Mouse (Mus musculus) testis, postnatal 14 days (tissue): ENCODE results near the gene Bst1.
A peak's percentile ranks its signal among the peaks of the same experiment; 100 is the strongest.

ENCODE experiments used
- DNase-seq: peaks from one replicate; pipeline ENCODE4 v3.0.0; 2021; ENCODE audit warnings: low spot score

The Bst1 gene

DNA sequence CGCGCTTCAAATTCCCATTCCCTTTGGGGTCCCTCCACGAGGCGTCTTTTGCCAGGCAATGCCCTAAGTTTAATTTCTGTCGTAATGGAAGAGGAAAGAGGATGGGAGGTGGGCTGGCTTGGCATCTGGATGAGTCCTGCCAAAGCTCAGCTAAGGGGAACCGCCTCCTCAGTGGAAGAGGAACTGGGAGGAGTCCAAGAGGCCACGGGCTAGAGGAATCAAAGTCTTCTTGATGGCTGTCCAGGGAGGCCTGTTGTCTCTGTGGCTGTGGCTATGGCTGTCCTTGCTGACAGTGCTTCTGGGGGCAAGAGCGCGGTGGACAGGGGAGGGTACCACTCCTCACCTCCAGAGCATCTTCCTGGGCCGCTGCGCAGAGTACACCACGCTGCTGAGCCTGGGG is at the start of gene Bst1:
Gene Bst1, plus strand, starts transcription at position 191 of the 400 bp plus-strand sequence.
- no peak for DNase-seq

DNA sequence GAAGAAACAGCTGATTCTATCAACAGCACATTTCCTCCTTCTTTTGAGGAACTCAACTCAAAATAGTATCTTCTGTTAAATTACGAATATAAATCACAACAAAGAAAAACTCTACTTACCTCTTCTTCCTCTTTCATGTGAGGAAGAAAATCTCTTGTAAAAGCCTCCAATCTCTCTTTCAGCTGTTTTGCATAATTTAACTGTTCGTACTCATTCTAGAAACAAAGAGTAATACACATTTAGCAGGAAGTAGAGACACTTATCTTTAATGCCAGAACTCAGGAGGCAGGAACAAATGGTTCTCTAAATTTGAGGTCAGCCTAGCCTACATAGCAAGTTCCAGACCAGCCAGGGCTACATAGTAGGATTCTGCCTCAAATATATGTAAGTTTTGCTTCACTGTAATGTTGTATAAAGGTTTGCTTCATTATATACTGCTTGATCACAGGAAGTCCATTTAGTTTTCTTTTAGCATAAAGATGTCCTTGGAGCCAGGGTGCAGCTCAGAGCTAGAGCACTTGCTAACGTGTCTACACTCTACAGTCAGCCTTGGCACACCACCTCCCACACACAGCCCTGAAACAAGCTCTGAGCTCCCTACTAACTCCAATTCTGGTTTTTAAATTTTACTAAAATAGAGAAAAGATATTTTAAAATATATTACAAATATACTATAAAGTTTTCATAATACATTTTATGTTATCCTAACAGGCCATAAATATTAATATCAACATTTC is 47.9 kb upstream of the Bst1 start:
- no peak for DNase-seq

DNA sequence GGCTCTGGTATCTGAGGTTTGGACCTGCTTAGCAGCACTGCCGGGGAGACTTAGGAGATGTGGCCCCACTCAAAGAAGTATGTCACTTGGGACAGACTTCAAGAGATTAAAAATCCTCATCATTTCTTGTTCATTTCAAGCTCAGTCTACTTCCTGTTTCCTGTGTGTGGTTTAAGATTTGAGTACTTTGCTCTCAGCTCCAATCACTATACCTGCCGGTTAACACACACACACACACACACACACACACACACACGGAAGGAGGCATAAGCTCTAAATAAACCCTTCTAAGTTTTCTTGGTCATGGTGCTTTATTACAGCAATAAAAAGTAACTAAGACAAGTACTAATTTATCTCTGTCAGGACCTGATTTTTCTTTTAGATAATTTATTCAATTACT is 47.1 kb upstream of the Bst1 start:
- no peak for DNase-seq

DNA sequence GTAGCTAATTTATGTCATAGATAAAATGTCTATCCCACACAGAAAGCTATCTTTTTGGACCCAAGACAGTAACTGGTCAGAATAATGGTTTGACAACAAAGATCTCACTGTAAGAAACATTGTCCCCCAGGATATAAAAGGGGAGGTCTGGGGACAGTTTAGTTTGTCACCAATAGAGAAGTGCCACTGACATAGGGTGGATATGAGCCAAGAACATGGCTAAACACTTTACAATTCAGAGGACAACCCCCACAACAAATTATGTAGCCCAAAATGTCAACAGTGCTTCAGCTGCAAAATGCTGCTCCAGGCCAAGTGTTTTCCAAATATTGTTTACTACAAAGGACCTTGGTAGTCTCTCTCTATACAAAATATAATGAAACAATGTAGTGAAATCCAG is 42.3 kb upstream of the Bst1 start:
- no peak for DNase-seq

DNA sequence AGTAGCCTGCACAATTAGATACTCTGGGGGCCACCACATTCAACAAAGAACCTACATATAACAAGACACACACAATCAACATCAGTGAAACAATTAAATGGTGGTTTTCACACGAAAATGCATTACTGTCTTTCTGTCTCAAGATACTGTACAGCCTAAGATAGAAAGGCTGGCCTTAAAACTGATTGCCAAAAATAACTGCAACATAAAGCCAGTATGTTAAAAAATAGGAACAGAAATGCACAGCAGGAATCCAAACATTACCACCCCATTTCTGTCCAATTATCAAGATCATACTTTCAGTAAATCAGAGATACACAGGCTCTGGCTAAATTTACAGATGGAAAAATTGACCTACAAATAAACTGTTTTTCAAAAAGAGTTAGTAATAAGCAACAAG is 41.7 kb upstream of the Bst1 start:
- no peak for DNase-seq

DNA sequence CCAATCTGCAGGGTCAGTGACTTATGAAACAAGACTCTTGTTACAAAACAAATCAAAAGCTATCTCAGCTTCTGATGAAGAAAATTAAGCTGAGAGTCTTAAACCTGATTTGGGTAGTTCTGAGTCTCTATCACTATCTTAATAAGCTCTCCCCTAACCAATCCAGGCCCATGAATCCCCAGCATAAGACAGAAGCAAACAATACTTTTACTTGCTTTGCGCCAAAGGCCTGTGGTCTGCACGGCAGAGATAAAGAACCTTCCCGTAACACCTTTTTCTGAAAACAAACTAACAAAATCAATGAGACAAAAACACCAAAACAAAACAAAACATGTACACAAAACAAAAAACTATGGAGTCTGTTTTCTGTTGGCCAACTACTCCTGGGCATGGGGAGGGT is 40.1 kb upstream of the Bst1 start:
- DNase-seq = no peak

DNA sequence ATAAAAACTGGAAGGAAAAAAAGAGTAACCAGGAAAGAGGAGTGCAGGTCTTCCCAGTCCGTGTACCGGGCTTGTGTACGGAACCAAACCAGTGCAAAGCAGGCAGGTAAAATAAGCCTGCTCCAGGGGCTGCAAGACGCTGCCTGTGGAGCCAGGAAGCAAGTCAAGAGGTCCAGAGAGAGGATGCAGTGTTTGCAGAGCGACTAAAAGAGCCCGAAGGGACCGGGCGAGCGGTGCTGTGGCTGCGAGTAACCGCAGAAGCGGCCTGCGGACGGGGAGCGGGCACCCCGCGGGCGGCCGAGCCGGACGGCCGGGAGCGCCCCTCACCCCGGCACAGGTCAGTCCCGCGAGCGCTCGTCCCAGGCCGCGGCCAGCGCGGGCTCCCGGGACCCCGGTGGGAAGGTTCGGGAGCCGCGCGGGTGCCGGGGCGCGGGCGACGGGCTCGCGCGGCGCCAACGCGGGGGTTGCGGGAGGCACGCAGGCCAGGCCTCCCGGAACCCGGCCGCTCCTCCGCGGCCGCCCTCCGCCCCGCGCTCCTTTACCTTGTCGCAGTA is 37.2 kb upstream of the Bst1 start:
- peak; percentile 69 for DNase-seq

DNA sequence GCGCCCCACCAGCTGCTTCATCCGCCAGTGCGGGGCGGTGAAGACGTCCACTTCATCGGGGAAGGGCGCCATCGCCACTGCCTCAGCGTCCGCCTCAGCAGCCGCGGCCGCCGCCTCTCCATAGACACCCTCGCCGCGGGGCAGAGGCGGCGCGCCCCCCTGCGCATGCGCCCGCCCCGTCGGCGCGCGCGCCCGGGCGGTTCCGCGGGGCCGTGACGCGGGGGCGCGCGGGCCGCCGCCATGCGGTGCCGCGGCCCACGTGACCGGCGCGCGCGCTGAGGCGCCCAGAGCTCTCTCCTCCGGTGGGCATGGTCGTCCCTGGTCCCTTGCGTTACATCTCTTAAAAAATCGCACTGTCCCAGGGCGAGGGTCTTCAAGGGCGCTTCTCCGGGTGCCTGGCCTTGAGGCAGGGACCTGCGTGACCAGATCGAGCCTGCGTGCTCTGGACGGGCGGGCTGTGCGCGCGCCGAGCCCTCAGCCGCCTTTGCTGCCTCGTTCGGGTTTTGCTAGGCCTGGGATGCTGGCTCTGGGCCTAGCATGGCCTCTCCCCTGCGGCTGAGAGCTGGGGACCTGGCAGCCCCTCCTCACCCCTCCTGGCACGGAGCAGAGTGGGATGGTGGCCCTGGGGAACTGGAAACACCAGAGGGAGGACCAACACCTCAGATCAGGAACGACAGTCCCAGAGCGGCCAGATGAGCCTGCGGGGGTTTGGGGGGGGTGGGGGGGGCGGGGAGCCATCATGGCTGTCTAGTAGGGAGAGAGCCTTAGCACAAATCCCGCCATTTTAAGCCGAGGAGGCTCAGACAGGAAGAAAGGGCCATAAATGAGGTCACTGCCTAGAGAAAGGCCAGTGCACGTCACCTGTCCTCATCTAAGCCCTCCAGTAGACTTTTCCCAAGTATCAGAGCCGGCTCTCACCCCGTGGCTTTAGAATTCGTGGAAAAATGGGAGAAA is 36.4 kb upstream of the Bst1 start:
- DNase-seq = peak; percentile 85

DNA sequence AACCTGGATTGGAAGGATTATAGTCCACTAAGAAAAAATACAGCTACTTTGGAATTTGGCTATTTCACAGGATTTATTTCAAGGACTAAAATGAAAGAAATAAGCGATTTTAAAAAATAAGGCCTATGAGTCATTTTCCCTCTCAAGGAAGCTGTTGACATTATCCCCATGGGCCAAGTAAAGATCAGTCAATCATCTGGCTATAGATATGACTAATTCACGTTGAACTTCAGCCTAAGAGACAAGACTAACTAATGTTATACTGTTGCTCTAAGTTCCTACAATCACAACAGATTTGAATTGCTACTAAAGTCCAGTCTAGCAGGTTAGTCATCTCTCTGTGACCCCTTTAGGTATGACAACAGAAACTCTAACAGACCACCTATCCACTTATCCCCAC is 34.7 kb upstream of the Bst1 start:
- DNase-seq = no peak

DNA sequence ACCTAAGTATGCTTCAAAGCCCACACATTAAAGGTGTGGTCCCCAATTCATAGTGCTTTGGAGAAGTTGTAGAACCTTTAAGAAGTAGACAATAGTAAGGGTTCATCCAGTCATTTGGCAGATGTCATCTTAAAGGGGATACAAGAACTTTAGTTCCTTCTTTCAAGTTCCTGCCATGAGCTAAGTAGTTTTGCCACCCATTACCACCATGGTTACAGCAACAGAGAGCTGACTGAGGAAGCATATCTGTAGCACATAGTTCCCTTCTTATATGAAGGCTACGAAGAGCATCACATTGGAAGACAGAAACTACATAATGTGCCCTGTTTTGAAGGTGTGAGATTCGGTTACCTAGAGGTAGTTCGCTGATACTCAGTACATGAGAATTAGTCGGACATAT is 32.1 kb upstream of the Bst1 start:
- no peak for DNase-seq

DNA sequence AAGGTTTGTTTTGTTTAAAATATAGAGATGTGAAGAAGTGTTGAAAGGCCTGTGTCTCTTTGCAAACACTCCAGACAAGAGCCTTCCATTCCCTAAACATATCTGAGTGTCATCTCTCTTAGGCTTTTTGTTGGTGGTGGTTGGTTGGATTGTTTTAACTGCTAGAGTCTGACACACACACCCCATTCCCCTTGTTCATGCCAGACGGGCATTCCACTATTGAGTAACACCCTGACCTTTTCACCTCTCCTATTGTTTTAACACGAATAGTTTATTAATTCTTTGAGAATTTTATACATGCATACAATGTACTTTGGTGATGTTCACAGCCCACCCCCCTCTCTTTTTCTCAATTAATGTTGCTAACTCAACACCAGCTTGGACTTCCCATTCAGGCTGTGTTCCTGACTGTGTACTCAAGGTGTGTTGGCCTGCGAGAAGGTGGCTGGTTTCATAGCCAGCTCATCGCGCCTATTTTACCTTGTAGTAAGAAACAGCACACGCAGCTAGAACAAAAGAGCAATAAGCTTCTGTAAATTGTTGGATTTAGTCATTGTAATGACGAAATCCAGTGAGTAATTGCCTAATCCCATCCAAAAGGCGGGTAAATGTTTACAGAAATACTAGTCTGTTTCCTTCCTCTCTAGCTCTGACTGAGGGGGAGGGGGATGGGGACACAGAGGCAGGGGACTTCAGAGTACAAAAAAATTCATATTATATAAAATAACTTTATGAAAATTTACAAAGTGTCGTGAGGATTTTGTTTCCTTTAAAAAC is 30.5 kb upstream of the Bst1 start:
- no peak for DNase-seq

DNA sequence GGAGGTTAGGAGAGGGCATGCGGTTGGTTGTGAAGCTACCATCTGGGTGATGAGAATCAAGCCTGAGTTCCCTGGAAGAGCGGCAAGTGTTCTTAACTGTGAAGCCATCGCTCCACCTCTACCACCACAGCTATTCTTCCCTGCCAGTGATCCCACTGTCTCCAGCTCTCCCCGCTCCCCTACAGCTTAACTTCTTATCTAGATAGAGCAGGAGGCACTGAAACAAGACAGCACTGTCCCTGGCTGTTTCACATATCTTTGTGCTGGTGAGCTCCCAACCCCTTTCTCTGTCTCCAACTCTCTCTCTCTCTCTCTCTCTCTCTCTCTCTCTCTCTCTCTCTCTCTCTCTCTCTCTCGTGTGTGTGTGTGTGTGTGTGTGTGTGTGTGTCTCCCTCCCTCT is 26.3 kb upstream of the Bst1 start:
- DNase-seq = no peak

DNA sequence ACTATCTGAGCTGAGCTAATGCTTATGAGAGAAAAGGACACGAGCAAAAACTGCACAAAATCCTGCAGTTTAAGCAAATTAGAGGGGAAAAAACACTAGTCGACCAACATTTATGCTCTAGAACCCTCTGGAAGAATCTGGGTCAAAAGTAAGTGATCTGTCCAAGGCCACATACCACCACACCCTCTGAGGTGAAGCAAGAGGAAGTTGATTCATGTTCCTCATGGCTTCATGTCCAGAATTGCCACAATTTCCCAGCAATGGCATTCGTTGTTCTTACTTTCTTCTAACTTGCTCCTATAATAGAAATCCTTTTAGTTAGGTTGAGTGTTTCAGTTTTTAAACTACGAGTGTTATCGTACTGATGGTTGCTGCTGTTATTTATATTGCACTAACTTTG is 19.2 kb upstream of the Bst1 start:
- no peak for DNase-seq

DNA sequence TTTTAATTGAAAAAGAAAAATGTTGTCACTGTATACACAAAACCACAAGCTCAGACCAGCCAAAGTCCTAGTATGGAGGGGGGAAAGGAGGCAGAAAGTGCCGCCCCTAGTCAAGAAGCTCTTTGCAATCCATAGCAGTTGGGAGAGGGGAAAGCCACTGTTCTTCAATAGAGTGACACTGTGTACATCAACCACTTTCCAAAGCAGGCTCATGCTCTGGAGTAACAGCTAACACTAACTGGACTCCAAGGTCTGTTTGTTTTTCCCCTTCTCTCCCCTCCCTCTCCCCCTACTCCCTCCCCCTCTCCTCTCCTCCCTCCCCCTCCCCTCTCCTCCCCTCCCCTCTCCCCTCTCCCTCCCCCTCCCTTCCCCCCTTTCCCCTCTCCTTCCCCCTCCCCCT is 18.0 kb upstream of the Bst1 start:
- no peak for DNase-seq

DNA sequence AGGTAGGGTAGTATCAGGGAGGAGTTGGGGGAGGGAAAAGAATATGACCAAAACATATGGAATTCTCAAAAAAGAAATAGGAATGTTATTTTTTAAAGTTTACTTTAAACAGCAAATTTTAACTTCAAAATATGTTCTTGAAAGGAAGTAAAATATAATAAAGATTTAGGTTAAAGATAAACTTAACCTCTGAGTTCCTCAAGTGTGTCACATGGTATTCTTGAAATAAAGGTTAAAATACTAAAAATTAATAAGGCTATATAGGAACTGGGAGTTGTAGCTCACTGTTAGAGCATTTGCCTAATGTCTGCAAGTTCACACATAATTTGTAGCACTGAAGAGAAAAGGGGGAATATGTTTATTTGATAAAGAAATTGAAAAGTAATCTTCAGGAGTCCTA is 17.4 kb upstream of the Bst1 start:
- no peak for DNase-seq

DNA sequence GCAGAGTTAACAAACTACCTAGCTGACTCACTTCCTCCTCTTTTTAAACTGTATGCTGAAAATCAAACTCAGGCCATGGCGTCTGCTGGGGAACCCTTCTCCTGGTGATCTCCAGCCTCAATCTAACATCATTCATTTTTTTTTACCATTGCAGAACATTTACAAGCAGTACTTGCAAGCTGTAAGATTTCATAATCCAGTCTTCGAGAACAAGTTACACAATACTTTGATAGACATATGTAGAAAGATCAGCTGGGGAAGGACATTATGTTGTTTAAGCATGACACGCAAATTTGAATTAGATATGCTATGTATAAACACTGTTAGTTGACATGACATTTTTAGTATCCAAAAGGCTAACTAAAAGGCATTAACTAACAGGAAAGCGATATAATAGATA is 16.9 kb upstream of the Bst1 start:
- DNase-seq = no peak

DNA sequence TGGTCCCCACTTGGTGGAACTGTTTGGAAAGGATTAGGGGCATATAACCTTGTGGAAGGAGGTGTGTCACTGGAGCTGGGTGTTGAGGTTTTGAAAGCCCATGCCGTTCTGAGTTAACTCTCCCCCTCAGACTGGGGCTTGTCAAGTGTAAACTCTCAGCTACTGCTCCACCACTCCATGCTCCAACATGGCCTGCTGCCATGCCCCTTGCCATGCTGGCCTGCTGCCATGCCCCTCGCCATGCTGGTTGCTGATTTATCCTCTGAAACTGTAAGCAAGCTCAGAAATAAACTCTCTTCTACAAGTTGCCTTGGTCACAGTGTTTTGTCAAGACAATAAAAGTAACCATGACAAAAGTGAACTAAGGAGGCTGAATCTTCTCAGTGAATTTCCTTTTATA is 13.3 kb upstream of the Bst1 start:
- no peak for DNase-seq

DNA sequence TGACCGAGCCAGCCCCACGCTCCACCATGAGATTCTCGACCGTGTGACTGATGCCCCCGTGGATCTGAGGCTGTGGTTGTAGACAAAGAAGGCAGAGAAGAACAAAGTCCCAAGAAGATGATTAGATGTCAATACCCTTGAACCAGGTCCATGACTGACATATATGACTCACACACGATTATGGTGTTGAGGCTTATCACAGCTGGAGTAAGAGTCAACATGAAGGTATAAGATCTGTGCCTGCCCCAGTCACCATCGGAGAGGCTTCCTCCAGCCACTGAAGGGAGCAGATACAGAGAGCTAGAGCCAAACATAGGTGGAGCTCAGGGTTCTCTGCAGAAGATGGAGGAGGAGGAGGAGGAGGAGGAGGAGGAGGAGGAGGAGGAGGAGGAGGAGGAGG is 12.3 kb upstream of the Bst1 start:
- DNase-seq = no peak

DNA sequence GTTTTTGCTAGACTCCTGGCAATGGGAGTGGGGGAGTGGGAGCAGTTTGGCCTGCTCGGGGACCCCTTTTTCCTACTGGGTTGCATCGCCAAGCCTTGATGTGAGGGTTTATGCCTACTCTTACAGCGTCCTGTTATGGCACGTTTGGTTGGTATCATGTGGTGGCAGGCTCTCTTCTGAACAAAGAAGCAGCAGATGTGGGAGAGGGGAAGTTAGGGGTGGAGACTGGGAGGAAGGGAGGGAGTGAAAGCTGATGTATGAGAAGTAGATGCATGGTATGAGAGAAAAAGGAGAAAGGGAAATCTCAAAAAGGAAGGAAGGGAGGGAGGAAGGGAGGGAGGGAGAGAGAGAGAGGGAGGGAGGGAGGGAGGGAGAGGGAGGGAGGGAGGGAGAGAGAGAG is 11.8 kb upstream of the Bst1 start:
- no peak for DNase-seq

DNA sequence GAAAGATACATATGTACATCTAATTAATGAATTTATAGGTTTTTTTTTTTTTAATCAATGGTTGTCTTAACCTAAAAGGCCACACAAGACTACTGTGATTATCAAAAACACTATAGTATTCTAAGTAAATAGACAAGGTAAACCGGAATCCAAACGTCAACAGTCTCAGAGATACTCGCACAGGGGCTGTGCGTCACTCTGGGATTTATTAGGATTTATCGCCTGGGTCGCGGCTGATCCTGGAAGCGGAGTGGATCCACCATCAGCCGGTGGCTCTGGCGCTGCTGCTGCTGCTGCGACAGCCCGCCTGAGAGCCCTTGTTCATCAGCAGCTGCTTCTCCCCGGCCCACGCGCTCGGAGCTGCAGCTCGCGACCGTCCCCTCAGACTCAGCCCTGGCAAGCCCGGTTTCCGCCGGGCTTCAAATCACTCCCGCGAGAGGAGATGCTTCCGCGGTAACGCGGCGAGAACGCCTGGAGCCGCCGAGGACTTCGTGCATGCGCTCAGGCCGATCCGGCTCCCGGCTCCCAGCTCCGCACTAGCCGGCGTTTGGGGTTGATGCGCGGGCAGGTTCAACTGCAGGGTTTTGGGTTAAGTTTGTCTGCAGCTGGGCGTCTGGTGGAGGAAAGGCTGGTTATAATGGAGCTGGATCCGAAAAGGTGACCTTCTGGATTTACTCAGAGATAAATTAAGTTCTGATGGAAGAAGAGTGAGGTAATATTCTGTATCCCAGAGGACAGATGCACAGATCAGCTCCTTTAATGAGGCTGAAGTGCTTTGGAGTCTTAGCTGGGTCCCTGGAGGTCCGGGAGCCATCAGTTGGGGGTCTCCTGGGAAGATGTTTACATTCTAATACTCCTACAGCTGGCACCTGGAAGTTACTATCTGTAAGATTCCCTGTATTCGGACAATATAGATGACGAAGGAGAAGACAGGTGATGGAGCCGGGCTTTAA is 10.7 kb upstream of the Bst1 start:
- peak; percentile 84 for DNase-seq

DNA sequence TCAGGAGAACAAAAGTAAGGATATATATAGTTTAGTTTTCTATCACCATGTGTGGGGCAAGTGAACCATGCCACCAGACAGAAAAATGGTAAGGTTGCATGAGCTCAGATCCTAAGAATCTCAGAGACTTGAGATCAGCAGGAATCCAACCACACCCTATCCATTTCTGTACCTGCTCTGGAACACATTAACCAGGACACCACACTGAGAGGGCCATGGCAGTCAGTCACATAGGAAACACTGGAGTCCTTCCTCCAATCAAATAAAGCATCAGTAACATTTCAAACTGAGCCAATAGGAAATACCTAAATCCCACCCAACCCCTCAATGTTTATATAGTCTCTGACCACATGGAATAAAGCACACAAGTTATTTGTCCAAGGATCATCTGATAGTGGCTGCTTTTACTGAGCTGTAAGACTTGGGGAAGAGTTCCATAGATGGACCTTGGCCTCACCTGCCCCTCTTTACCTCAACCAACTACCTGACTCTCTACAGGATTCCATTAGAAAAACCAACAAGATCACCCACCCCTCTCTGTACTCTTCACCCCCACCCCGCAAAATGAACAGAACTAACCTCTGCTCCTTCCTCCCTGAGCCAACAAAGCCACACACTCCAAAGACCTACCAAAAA is 8.1 kb upstream of the Bst1 start:
- DNase-seq = no peak
